Mouse (Mus musculus): ENCODE measurements around the gene H2afv. TPM values are rescaled to one million over a fixed set of nuclear protein-coding genes. Genes with fewer than 3 reads are reported as not detected.

Gene H2afv
- total RNA-seq (2012; rRNA removed) = 51.4 and 73.2 TPM in 2 replicates
- total RNA-seq (2014; rRNA removed) = 37.8 and 46.6 TPM in 2 replicates
- 63.7 and 67.6 TPM in 2 replicates for polyA plus RNA-seq (2012; ENCODE audit: insufficient read length, low read depth)

DNA sequence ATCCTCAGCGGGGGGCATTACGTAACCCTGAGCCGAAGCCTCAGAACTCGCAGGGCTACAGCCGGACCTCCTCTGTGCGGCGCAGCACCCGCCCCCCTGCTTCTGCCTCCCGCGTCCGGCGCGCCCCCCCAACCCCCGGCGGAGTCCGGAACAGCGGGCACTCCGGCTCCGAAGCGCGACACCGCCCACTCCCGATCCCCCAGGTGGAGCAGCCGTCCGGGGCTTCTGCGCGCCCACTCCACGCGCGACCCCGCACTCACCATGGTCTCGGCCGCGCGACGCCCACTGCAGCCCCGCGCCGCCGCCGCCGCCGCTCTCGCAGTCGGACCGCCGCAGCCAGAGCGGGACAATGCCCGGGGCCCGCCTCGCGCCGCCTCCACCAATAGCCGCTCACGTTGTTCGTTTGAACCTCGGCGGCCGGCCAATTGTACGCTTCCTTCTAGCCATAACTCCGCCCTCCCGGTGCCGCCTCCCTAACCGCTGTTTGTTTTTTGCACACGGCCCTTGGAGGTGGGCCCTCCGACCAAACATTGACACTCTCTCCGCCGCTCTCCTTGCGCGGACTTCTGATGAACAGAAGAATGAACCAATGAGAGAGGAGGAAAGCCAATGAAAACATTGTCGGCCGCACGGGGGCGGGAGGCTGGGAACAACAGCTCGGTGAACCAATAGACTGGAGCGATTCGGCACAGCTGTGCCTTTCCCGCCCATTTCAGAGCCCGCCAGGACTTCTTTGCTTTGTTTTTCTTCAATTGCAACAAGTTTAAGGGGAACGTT lies at the start of gene H2afv:
Gene H2afv (minus strand): TSS at position 367 of the 777 bp plus-strand sequence.
- Histone ChIP-seq H3K9me3 (replicated peaks; ENCODE audit: low read length) (peaks cover 4% of the 10 kb centered on the region), H3K27me3 (replicated peaks) (peaks cover 20% of the 10 kb centered on the region), H3K9ac (ENCODE audit: insufficient read depth, low read depth) (peak within 1 kb of the TSS; percentile 77), H3K36me3 (replicated peaks in 1 of 2; ENCODE audit: control insufficient read depth in 1 of 2, insufficient read depth in 1 of 2, low read length in 1 of 2) (peaks cover 0 to under 1% of the 10 kb centered on the region in 2 experiments), H3K4me2 (ENCODE audit: insufficient read depth, low read depth, poor library complexity, severe bottlenecking) (peak within 1 kb of the TSS; percentile 99), H3K4me3 (replicated peaks in 1 of 3; ENCODE audit: low read depth in 2 of 3, low read length in 2 of 3, poor library complexity in 1 of 3) (peak within 1 kb of the TSS; percentile 66 to 88 (median 76)), H3K27ac (ENCODE audit: insufficient read depth, low read depth) (peak within 1 kb of the TSS; percentile 78), H3K79me2 (replicated peaks; ENCODE audit: control insufficient read depth, extremely low read depth, insufficient read depth, poor library complexity, severe bottlenecking) (peaks cover 27% of the 10 kb centered on the region), H3K4me1 (ENCODE audit: control insufficient read depth in 1 of 2, insufficient read depth in 2 of 2) (peaks cover 5 to 14% of the 10 kb centered on the region in 2 experiments; a peak in 3 of 4 replicates)
- in situ Hi-C loops (cut with MboI; ENCODE audit: low pct_ligation_motif_present, low pct_unique_long_range_greater_than_20kb, low sequenced_read_pairs) = no loop called here
- dilution Hi-C loops (cut with MboI; ENCODE audit: extremely low pct_ligation_motif_present, extremely low pct_unique_long_range_greater_than_20kb, low sequenced_read_pairs) = no loop called here
- DNase-seq (ENCODE audit: extremely low read depth) = peak; percentile 100
- peak; percentile 71 for TF ChIP-seq HCFC1 (IDR thresholded peaks at IDR 0.05; ENCODE audit: low read depth, low read length)
- TF ChIP-seq KAT2A (IDR thresholded peaks at IDR 0.05; ENCODE audit: insufficient replicate concordance, low read length) = peak; percentile 81
- no peak for TF ChIP-seq ZC3H11A (IDR thresholded peaks at IDR 0.05; ENCODE audit: low read depth, low read length)
- peak; percentile 62 for TF ChIP-seq BHLHE40 (IDR thresholded peaks at IDR 0.05; ENCODE audit: low read depth, low read length)
- TF ChIP-seq UBTF (IDR thresholded peaks at IDR 0.05; ENCODE audit: low read depth, low read length) = peak; percentile 57; the same call in 1 of the 2 replicates
- peak; percentile 54 for TF ChIP-seq ETS1 (conservative IDR thresholded peaks at IDR 0.05; ENCODE audit: low read depth, low read length)
- TF ChIP-seq MYC (IDR thresholded peaks at IDR 0.05; ENCODE audit: low read depth, low read length) = peak; percentile 54; the same call in 1 of the 2 replicates
- peak; percentile 38; the same call in 1 of the 2 replicates for TF ChIP-seq NRF1 (IDR thresholded peaks at IDR 0.05; ENCODE audit: low read depth, low read length)
- TF ChIP-seq ELF1 (IDR thresholded peaks at IDR 0.05; ENCODE audit: low read depth, low read length) = peak; percentile 56
- no peak for TF ChIP-seq EP300 (IDR thresholded peaks at IDR 0.05; ENCODE audit: low read length)
- TF ChIP-seq CTCF (conservative IDR thresholded peaks at IDR 0.05 in 1 of 2, IDR thresholded peaks at IDR 0.05 in 1 of 2; ENCODE audit: low read depth in 2 of 2, low read length in 2 of 2) = peak in 1 of 2 experiments; percentile 22; a peak in 2 of 4 replicates
- TF ChIP-seq MEF2A (IDR thresholded peaks at IDR 0.05; ENCODE audit: borderline replicate concordance, low read depth, low read length) = peak; percentile 47; the same call in 1 of the 2 replicates
- TF ChIP-seq POLR2AphosphoS2 (IDR thresholded peaks at IDR 0.05; ENCODE audit: low read depth, low read length) = peak; percentile 58; the same call in 1 of the 2 replicates
- TF ChIP-seq E2F4 (IDR thresholded peaks at IDR 0.05; ENCODE audit: insufficient replicate concordance, low read depth, low read length) = peak; percentile 99
- TF ChIP-seq MAFK (IDR thresholded peaks at IDR 0.05; ENCODE audit: insufficient replicate concordance, low read length) = no peak; the same call in 1 of the 2 replicates
- no peak for TF ChIP-seq USF1 (IDR thresholded peaks at IDR 0.05; ENCODE audit: low read depth, low read length)
- TF ChIP-seq ZNF384 (IDR thresholded peaks at IDR 0.05; ENCODE audit: low read depth, low read length) = 0 out of 2 replicates have a peak, but pooled peaks have one; percentile 28
- TF ChIP-seq TCF12 (IDR thresholded peaks at IDR 0.05; ENCODE audit: low read depth, low read length) = peak; percentile 63
- TF ChIP-seq MAX (IDR thresholded peaks at IDR 0.05; ENCODE audit: low read length) = peak; percentile 91
- TF ChIP-seq SMC3 (IDR thresholded peaks at IDR 0.05; ENCODE audit: low read depth, low read length) = no peak
- peak; percentile 82 for TF ChIP-seq MAZ (IDR thresholded peaks at IDR 0.05; ENCODE audit: low read depth, low read length)
- 0 out of 2 replicates have a peak, but pooled peaks have one; percentile 3 for TF ChIP-seq TBP (conservative IDR thresholded peaks at IDR 0.05; ENCODE audit: low read depth, low read length)
- no peak for TF ChIP-seq JUND (conservative IDR thresholded peaks at IDR 0.05; ENCODE audit: low read depth, low read length)
- TF ChIP-seq ZKSCAN1 (IDR thresholded peaks at IDR 0.05; ENCODE audit: borderline replicate concordance, low read depth, low read length) = no peak
- TF ChIP-seq RCOR1 (conservative IDR thresholded peaks at IDR 0.05; ENCODE audit: low read depth, low read length) = 0 out of 2 replicates have a peak, but pooled peaks have one; percentile 36
- TF ChIP-seq CHD1 (IDR thresholded peaks at IDR 0.05; ENCODE audit: low read depth, low read length) = peak; percentile 86; the same call in 1 of the 2 replicates
- TF ChIP-seq RAD21 (IDR thresholded peaks at IDR 0.05; ENCODE audit: low read depth, low read length) = no peak
- TF ChIP-seq CHD2 (IDR thresholded peaks at IDR 0.05; ENCODE audit: low read length) = peak; percentile 93
- TF ChIP-seq PAX5 (IDR thresholded peaks at IDR 0.05; ENCODE audit: low read length) = no peak
- TF ChIP-seq SIN3A (IDR thresholded peaks at IDR 0.05; ENCODE audit: low read length) = peak; percentile 100
- TF ChIP-seq MXI1 (IDR thresholded peaks at IDR 0.05; ENCODE audit: low read depth, low read length) = peak; percentile 89
- TF ChIP-seq JUN (IDR thresholded peaks at IDR 0.05; ENCODE audit: insufficient read depth, low read depth, low read length) = no peak
- peak; percentile 62 for TF ChIP-seq IRF4 (IDR thresholded peaks at IDR 0.05; ENCODE audit: low read depth, low read length)
- no peak for TF ChIP-seq USF2 (conservative IDR thresholded peaks at IDR 0.05; ENCODE audit: low read depth, low read length)
- TF ChIP-seq POLR2A (IDR thresholded peaks at IDR 0.05; ENCODE audit: low read depth, low read length) = peak; percentile 57; the same call in 1 of the 2 replicates
- TF ChIP-seq ZMIZ1 (IDR thresholded peaks at IDR 0.05; ENCODE audit: low read depth, low read length) = peak; percentile 87
- TF ChIP-seq GABPA (IDR thresholded peaks at IDR 0.05; ENCODE audit: insufficient replicate concordance, low read depth, low read length) = no peak

Data from CH12.LX (cell line).